ENCODE assay signal across 24 mouse cellular contexts in the genomic region with DNA sequence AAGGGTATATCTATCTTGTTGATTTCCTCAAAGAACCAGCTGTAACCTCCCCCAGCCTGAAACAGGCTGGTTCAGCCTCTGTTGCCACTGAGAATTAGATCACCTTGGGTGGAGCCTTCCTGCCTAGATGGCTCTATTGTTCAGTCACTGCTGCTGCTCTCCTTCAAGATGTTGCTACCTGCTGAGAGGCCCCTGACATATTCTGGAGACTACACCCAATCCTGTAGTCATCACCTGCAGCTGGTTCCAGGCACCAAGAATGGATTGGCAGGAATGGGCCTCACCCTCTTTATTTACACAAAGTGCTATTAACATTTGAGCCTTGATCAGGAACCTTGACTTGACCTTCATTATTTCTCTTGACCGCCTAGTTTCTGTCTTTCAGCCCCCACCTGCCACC.
"Had no signal": no experiment of that assay in that cellular context is flagged by ENCODE, and none has a peak within 500 bp of the region (broad histone marks: within the 10 kb centered on the region; RNA-seq: fewer than 3 reads in every experiment).

No protein-coding gene starts in this region.

- H3K4me3 ChIP-seq: heart, embryonic 10.5 days; heart, embryonic 12.5 days; hindbrain, embryonic 13.5 days; hindbrain, embryonic 15.5 days; layer of hippocampus, adult 2 months; left cerebral cortex, adult 2 months; limb, embryonic 10.5 days; limb, embryonic 12.5 days; liver, embryonic 13.5 days; liver, embryonic 15.5 days had no signal

- DNase-seq: gastrocnemius, postnatal 14 days; gastrocnemius, postnatal 36 days; heart, adult 18-20 months; heart, postnatal 10 days; heart, postnatal 36 days; kidney, adult 18-20 months; kidney, adult 8-10 months; kidney, postnatal 10 days; kidney, postnatal 25 days; kidney, postnatal 4 days; liver; liver, embryonic 13.5 days had no signal

- H3K4me1 ChIP-seq: heart, embryonic 10.5 days; heart, embryonic 12.5 days; hindbrain, embryonic 13.5 days; hindbrain, embryonic 15.5 days; limb, embryonic 10.5 days; limb, embryonic 12.5 days; liver, embryonic 13.5 days; liver, embryonic 15.5 days had no signal

- H3K9me3 ChIP-seq: heart, embryonic 10.5 days; heart, embryonic 12.5 days; hindbrain, embryonic 13.5 days; hindbrain, embryonic 15.5 days; limb, embryonic 10.5 days; limb, embryonic 12.5 days; liver, embryonic 13.5 days; liver, embryonic 15.5 days had no signal

- H3K27ac ChIP-seq: heart, embryonic 10.5 days; hindbrain, embryonic 13.5 days; hindbrain, embryonic 15.5 days; hindbrain, postnatal 0 days; layer of hippocampus, adult 2 months; left cerebral cortex, adult 2 months; limb, embryonic 10.5 days; limb, embryonic 12.5 days; liver, embryonic 13.5 days; liver, embryonic 15.5 days had no signal

- H3K27me3 ChIP-seq: heart, embryonic 12.5 days; hindbrain, embryonic 13.5 days; hindbrain, embryonic 15.5 days; limb, embryonic 12.5 days; liver, embryonic 13.5 days; liver, embryonic 15.5 days had no signal

- H3K36me3 ChIP-seq: heart, embryonic 10.5 days; heart, embryonic 12.5 days; hindbrain, embryonic 13.5 days; hindbrain, embryonic 15.5 days; limb, embryonic 10.5 days; limb, embryonic 12.5 days; liver, embryonic 13.5 days; liver, embryonic 15.5 days had no signal

- H3K4me2 ChIP-seq: heart, embryonic 12.5 days; hindbrain, embryonic 13.5 days; hindbrain, embryonic 15.5 days; limb, embryonic 12.5 days; liver, embryonic 11.5 days; liver, embryonic 13.5 days; liver, embryonic 15.5 days had no signal

- H3K9ac ChIP-seq: heart, embryonic 12.5 days; hindbrain, embryonic 13.5 days; hindbrain, embryonic 15.5 days; limb, embryonic 12.5 days; liver, embryonic 13.5 days; liver, embryonic 15.5 days had no signal

- ATAC-seq: hindbrain, postnatal 0 days; intestine, embryonic 16.5 days had no signal
